Mouse (Mus musculus) E14TG2a.4 (cell line): Measurements from ENCODE around the gene Abr.

Source experiments
- CTCF ChIP-seq: conservative IDR thresholded peaks from 2 replicates; pipeline ENCODE4 v1.5.1; 2014; ENCODE audit warnings: low read length
- NANOG ChIP-seq: IDR thresholded peaks from 2 replicates; pipeline ENCODE4 v1.6.1; 2014; ENCODE audit warnings: borderline replicate concordance, low read length, mixed read lengths

DNA sequence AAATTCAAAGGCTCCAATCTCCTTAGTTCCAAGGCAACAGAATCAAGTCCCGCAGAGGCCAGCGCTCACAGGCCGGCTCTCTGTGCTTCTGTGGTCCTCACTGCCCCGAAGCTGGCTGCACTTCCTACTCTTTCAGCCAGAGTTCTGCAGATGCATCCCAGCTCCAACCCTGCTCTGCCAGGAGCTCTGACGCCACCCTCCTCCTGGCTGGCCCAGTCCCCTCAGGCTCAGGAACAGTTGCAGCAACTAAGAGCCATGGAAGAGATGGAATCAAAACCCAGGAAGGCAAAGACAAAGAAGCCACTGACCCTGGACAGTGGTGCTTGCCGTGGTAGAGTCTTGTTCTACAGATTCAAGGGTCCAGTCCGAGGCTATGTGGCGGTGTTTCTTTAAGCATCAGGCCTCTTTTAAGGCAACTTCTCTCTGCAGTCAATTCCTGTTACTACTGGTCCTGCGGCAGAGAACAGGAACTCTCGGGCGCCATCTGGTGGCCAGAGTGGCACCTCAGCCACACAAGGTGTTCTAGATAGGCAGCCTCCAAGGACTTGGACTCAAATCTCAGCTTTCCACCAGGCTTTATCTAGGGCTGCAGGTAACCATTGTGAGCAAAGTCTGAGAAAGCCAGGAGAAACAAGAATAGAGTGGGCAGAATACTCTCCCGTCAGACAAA lies 44.4 kb downstream of the Abr start:
- TF ChIP-seq CTCF, result peak; percentile 78
- TF ChIP-seq NANOG, result no peak
